Mouse (Mus musculus): ENCODE results near the gene Morn4. TPM values are rescaled to one million over a fixed set of nuclear protein-coding genes. Genes with fewer than 3 reads are reported as not detected.

Gene Morn4
- polyA plus RNA-seq, 1 experiment from 2014 or later: 118 TPM

- H3K4me2 ChIP-seq: no peak overlapping the region
- no peak for ATAC-seq
- no peak overlapping the region for H3K9ac ChIP-seq
Measured at GRCm38 (mm10) chr19:42079950-42080349, 6.2 kb downstream of the Morn4 start.

GRCm38 (mm10) chr19:42079006-42079405 lies 7.2 kb downstream of the Morn4 start:
- no peak overlapping the region for H3K4me2 ChIP-seq
- no peaks in the 10 kb centered on the region for H3K27me3 ChIP-seq
- H3K4me1 ChIP-seq: no peaks in the 10 kb centered on the region
- ATAC-seq: no peak
- H3K36me3 ChIP-seq (ENCODE audit: poor library complexity, severe bottlenecking): peaks cover 45% of the 10 kb centered on the region
- H3K27ac ChIP-seq: no peak overlapping the region
- no peak overlapping the region for H3K4me3 ChIP-seq
- no peaks in the 10 kb centered on the region for H3K9me3 ChIP-seq (replicated peaks)
- 95% methylated on average over 12 of the region's 12 CpGs for WGBS
- H3K9ac ChIP-seq: no peak overlapping the region

More at GRCm38 (mm10) chr19:42079950-42080349, 6.2 kb downstream of the Morn4 start:
- no peak overlapping the region for H3K4me3 ChIP-seq
- H3K36me3 ChIP-seq (ENCODE audit: poor library complexity, severe bottlenecking): peaks cover 35% of the 10 kb centered on the region
- H3K4me1 ChIP-seq: no peaks in the 10 kb centered on the region
- H3K27me3 ChIP-seq: no peaks in the 10 kb centered on the region
- WGBS: 85% methylated on average over 5 of the region's 5 CpGs
- H3K9me3 ChIP-seq (replicated peaks): no peaks in the 10 kb centered on the region
- no peak overlapping the region for H3K27ac ChIP-seq

GRCm38 (mm10) chr19:42078566-42078965 lies 7.6 kb downstream of the Morn4 start:
- Histone ChIP-seq H3K4me1 (no peaks in the 10 kb centered on the region), H3K9ac (no peak overlapping the region), H3K27me3 (no peaks in the 10 kb centered on the region), H3K36me3 (ENCODE audit: poor library complexity, severe bottlenecking) (peaks cover 47% of the 10 kb centered on the region), H3K27ac (no peak overlapping the region), H3K9me3 (replicated peaks) (no peaks in the 10 kb centered on the region), H3K4me3 (no peak overlapping the region), H3K4me2 (no peak overlapping the region)
- WGBS: 98% methylated on average over 8 of the region's 8 CpGs
- ATAC-seq: no peak

- Histone ChIP-seq H3K27me3 (no peaks in the 10 kb centered on the region), H3K9me3 (replicated peaks) (no peaks in the 10 kb centered on the region), H3K4me1 (no peaks in the 10 kb centered on the region), H3K36me3 (ENCODE audit: poor library complexity, severe bottlenecking) (peaks cover 51% of the 10 kb centered on the region), H3K9ac (no peak overlapping the region), H3K27ac (no peak overlapping the region), H3K4me2 (no peak overlapping the region), H3K4me3 (no peak overlapping the region)
- ATAC-seq: no peak
- WGBS: 91% methylated on average over 16 of the region's 16 CpGs
Measured at GRCm38 (mm10) chr19:42075992-42076391, 10.2 kb downstream of the Morn4 start.

GRCm38 (mm10) chr19:42075051-42075450 lies 11.1 kb downstream of the Morn4 start:
- peaks cover 57% of the 10 kb centered on the region for H3K36me3 ChIP-seq (ENCODE audit: poor library complexity, severe bottlenecking)
- no peaks in the 10 kb centered on the region for H3K4me1 ChIP-seq
- H3K27me3 ChIP-seq: no peaks in the 10 kb centered on the region
- no peaks in the 10 kb centered on the region for H3K9me3 ChIP-seq (replicated peaks)
- H3K4me2 ChIP-seq: no peak overlapping the region
- no peak overlapping the region for H3K4me3 ChIP-seq
- H3K27ac ChIP-seq: no peak overlapping the region
- no peak for ATAC-seq
- 83% methylated on average over 2 of the region's 2 CpGs for WGBS
- no peak overlapping the region for H3K9ac ChIP-seq

- Histone ChIP-seq H3K4me2 (no peak overlapping the region), H3K27me3 (no peaks in the 10 kb centered on the region), H3K4me3 (no peak overlapping the region), H3K36me3 (ENCODE audit: poor library complexity, severe bottlenecking) (peaks cover 50% of the 10 kb centered on the region), H3K9me3 (replicated peaks) (no peaks in the 10 kb centered on the region), H3K4me1 (no peaks in the 10 kb centered on the region), H3K27ac (no peak overlapping the region), H3K9ac (no peak overlapping the region)
- 83% methylated on average over 7 of the region's 7 CpGs for WGBS
- ATAC-seq: no peak
Measured at GRCm38 (mm10) chr19:42072802-42073201, 13.4 kb downstream of the Morn4 start.

- 81% methylated on average over 15 of the region's 15 CpGs for WGBS
- no peak for ATAC-seq
- no peak overlapping the region for H3K4me2 ChIP-seq
Measured at GRCm38 (mm10) chr19:42071886-42072608, 14.1 kb downstream of the Morn4 start.

GRCm38 (mm10) chr19:42071221-42071620 lies 14.9 kb downstream of the Morn4 start:
- Histone ChIP-seq H3K4me1 (no peaks in the 10 kb centered on the region), H3K27me3 (no peaks in the 10 kb centered on the region), H3K27ac (no peak overlapping the region), H3K36me3 (ENCODE audit: poor library complexity, severe bottlenecking) (peaks cover 37% of the 10 kb centered on the region), H3K9ac (no peak overlapping the region), H3K4me2 (no peak overlapping the region), H3K9me3 (replicated peaks) (no peaks in the 10 kb centered on the region), H3K4me3 (no peak overlapping the region)
- 80% methylated on average over 7 of the region's 7 CpGs for WGBS
- no peak for ATAC-seq

More at GRCm38 (mm10) chr19:42071886-42072608, 14.1 kb downstream of the Morn4 start:
- Histone ChIP-seq H3K9ac (no peak overlapping the region), H3K4me1 (no peaks in the 10 kb centered on the region), H3K27me3 (no peaks in the 10 kb centered on the region), H3K4me3 (no peak overlapping the region), H3K27ac (no peak overlapping the region), H3K9me3 (replicated peaks) (no peaks in the 10 kb centered on the region), H3K36me3 (ENCODE audit: poor library complexity, severe bottlenecking) (peaks cover 45% of the 10 kb centered on the region)

GRCm38 (mm10) chr19:42069241-42069525 lies 17.0 kb downstream of the Morn4 start:
- H3K36me3 ChIP-seq (ENCODE audit: poor library complexity, severe bottlenecking): 0 out of 2 replicates have a peak, but pooled peaks cover 17% of the 10 kb centered on the region
- H3K27me3 ChIP-seq: no peaks in the 10 kb centered on the region
- H3K4me3 ChIP-seq: no peak overlapping the region
- no peak overlapping the region for H3K27ac ChIP-seq
- no peaks in the 10 kb centered on the region for H3K9me3 ChIP-seq (replicated peaks)
- no peaks in the 10 kb centered on the region for H3K4me1 ChIP-seq
- H3K4me2 ChIP-seq: no peak overlapping the region
- ATAC-seq: no peak
- WGBS: 74% methylated on average over 6 of the region's 6 CpGs
- no peak overlapping the region for H3K9ac ChIP-seq

GRCm38 (mm10) chr19:42068441-42069240 lies 17.5 kb downstream of the Morn4 start:
- Histone ChIP-seq H3K27me3 (no peaks in the 10 kb centered on the region), H3K4me3 (no peak overlapping the region), H3K36me3 (ENCODE audit: poor library complexity, severe bottlenecking) (0 out of 2 replicates have a peak, but pooled peaks cover 14% of the 10 kb centered on the region), H3K4me1 (no peaks in the 10 kb centered on the region), H3K9ac (no peak overlapping the region), H3K9me3 (replicated peaks) (no peaks in the 10 kb centered on the region), H3K4me2 (no peak overlapping the region), H3K27ac (no peak overlapping the region)
- no peak for ATAC-seq
- WGBS: 92% methylated on average over 11 of the region's 11 CpGs

GRCm38 (mm10) chr19:42061443-42061842 lies 24.7 kb downstream of the Morn4 start:
- H3K36me3 ChIP-seq (ENCODE audit: poor library complexity, severe bottlenecking): no peaks in the 10 kb centered on the region

GRCm38 (mm10) chr19:42058426-42058825 lies 27.7 kb downstream of the Morn4 start:
- H3K4me3 ChIP-seq: no peak overlapping the region
- no peaks in the 10 kb centered on the region for H3K36me3 ChIP-seq (ENCODE audit: poor library complexity, severe bottlenecking)
- no peak overlapping the region for H3K9ac ChIP-seq
- ATAC-seq: no peak
- H3K4me1 ChIP-seq: no peaks in the 10 kb centered on the region
- no peak overlapping the region for H3K4me2 ChIP-seq
- 79% methylated on average over 7 of the region's 7 CpGs for WGBS
- no peak overlapping the region for H3K27ac ChIP-seq
- no peaks in the 10 kb centered on the region for H3K9me3 ChIP-seq (replicated peaks)
- no peaks in the 10 kb centered on the region for H3K27me3 ChIP-seq

More at GRCm38 (mm10) chr19:42061443-42061842, 24.7 kb downstream of the Morn4 start:
- H3K27ac ChIP-seq: no peak overlapping the region
- no peak overlapping the region for H3K9ac ChIP-seq
- H3K4me2 ChIP-seq: no peak overlapping the region
- H3K27me3 ChIP-seq: no peaks in the 10 kb centered on the region
- WGBS: 97% methylated on average over 7 of the region's 7 CpGs
- H3K9me3 ChIP-seq (replicated peaks): no peaks in the 10 kb centered on the region
- H3K4me1 ChIP-seq: no peaks in the 10 kb centered on the region
- H3K4me3 ChIP-seq: no peak overlapping the region
- ATAC-seq: no peak
